Mouse (Mus musculus): ENCODE results near the gene Aldh3b2.

- TF ChIP-seq POLR2A (IDR thresholded peaks at IDR 0.05; ENCODE audit: borderline replicate concordance, insufficient read depth, low read length) (no peak), CTCF (IDR thresholded peaks at IDR 0.05; ENCODE audit: borderline replicate concordance, insufficient read depth, low read depth, low read length) (no peak)
These were observed 8.8 kb downstream of the Aldh3b2 start for GRCm38 (mm10) chr19:3980917-3981316.

Data from cerebellum, adult 2 months (tissue).